Mouse (Mus musculus): ENCODE measurements at regions not wholly inside any gene's neighbourhood (a gene's known extent, or its start where the extent isn't known, plus 50 kb on each side); places are given as distances from the start of the nearest gene placed in this dataset.

GRCm38 (mm10) chr15:5414401-5414800 is 170.4 kb upstream of the Ptger4 start:
- no peak for DNase-seq (ENCODE audit: low spot score in 2 of 2)

DNA sequence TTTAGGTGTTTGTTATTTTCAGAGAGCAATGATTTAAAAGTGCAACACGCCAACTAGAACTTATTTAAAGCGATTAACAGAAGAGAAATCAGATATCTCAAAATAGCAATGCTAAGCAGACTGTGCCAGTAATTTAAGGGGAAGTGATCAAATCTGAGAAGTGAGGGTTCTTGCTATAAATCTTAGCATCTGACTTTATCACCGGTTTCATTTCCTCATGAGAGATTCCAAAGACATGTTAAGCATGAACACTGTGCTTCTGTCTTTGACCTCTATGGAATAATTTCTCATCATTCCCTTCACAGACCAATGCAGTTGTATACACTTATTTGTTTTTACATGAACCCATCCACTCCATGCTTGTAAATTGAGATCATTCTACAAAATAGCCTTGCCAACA is 172.0 kb upstream of the Ptger4 start:
- no peak for DNase-seq (ENCODE audit: low spot score in 2 of 2)

GRCm38 (mm10) chr15:5426641-5427040 is 182.7 kb upstream of the Ptger4 start:
- DNase-seq (ENCODE audit: low spot score in 2 of 2) = no peak

DNA sequence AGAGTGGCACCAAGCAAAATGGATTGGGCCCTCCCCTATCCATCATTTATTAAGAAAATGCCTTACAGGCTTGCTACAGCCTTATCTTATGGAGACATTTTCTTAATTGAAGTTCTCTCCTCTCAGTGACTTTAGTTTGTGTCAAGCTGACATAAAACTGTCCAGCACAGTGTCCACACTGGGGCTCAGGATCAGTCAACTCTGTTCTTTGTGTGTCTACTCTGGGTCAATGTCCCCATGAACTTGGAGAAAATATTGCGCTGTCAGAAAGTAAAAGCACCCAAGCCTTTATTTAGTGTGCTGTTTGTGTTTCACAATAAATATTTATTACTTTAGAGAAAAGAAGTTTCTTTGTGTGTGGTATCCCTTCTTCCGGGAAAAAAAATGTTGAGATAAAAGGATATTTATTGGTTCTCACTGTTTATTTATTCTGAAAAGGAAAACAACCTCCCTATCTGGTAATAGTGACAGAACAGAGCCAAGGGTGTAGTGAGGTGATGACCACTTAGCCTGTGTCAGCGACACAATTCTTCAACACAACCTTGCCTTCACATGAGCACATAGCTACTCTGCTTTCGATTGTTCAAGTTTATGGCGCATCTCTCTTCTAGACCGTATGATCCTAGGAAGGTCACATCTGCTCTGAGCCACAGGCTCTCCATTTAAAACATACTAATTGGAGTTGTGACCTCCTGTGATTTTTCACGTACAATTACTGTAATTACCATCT is 183.5 kb upstream of the Ptger4 start:
- DNase-seq (ENCODE audit: low spot score in 2 of 2) = no peak

DNA sequence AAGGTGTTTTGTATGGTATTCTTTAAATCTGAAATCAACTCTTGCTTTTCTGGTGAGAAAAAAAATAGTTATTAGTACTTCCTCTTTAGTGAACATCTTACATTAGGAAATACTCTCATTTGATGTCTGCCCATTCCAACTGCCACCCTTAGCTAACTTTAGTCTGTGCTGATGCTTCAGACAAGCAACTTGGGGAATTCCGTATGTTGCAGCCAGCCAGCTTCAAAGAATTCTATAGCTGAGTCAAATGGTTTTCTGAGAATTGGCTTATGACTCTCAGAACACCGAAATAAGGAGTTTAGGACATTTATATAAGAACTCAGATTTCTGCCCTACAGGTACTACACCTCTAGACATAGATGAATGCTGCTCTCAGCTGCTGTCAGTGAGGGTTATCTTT is 188.0 kb upstream of the Ptger4 start:
- DNase-seq (ENCODE audit: low spot score in 2 of 2) = no peak

GRCm38 (mm10) chr15:5437020-5437419 is 193.0 kb upstream of the Ptger4 start:
- no peak for DNase-seq (ENCODE audit: low spot score in 2 of 2)

- no peak for DNase-seq (ENCODE audit: low spot score in 2 of 2)
These were observed 202.2 kb upstream of the Ptger4 start for GRCm38 (mm10) chr15:5446040-5446755.

GRCm38 (mm10) chr15:5446756-5447314 is 202.8 kb upstream of the Ptger4 start:
- no peak for DNase-seq (ENCODE audit: low spot score in 2 of 2)

GRCm38 (mm10) chr15:5447707-5448496 is 203.9 kb upstream of the Ptger4 start:
- no peak for DNase-seq (ENCODE audit: low spot score in 2 of 2)

- no peak for DNase-seq (ENCODE audit: low spot score in 2 of 2)
These were observed 215.1 kb upstream of the Ptger4 start for GRCm38 (mm10) chr15:5459083-5459482.

DNA sequence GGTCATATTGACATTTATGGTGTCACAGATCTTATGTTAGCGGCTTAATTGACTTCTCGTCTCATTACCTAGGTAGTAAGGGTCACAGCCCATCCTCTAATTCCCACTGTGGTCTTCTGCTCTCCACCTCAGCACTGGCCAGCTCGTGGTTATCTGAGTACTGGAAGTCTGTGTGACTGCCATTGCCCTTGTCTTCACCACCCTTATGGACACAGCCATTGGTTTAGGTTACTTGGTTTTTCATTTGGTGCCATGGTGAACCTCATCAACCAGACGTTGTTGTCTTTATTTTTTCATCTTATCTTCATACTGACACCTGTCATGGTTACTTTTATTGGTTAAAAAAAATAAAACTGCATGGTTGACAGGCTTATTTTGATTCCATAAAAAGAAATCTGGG is 215.6 kb upstream of the Ptger4 start:
- no peak for DNase-seq (ENCODE audit: low spot score in 2 of 2)

DNA sequence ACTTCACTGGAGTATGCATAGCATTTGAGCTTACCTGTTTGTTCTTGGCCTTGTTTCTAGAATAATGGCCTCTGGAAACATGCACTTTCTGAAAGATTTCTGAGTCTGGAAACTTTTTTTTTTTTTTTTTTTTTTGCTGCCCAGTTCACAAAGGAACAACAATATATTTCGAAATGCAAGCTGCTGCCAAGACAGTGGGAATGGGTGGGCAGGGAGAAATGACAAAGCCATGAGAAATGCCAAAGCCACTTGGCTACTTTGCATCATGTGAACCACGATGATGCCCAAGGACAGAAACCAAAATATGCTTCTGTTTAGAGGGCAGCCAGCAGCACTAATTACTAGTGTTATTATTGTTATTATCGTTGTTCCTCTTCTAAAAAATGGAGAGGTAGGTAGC is 218.7 kb upstream of the Ptger4 start:
- no peak for DNase-seq (ENCODE audit: low spot score in 2 of 2)

- DNase-seq (ENCODE audit: low spot score in 2 of 2) = no peak
These were observed 220.7 kb upstream of the Ptger4 start for GRCm38 (mm10) chr15:5464732-5465131.

DNA sequence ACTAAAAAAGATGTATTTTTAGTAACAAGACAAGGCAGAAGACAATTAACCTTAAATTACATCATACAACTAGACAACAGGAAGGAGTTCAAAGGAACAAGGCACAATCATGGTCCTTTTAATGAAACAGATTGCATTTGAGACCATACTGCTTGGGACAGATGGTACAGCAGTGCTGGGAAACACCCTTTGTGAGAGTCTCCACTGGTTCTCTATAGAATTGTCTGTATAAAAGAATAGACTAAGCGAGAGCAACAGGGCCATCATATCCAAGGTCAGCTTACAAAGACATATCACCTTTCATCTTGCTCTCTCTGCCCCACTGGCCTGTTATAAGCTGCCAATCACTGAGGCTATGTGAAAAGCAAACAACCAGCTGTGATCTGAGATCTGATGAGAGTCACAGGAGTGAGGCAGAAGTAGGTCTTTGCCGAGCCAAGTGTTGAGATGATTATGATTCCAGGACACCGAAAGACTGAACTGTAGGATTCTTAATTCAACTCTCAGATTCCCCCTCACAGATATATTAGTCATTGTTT is 224.6 kb upstream of the Ptger4 start:
- no peak for DNase-seq (ENCODE audit: low spot score in 2 of 2)

DNA sequence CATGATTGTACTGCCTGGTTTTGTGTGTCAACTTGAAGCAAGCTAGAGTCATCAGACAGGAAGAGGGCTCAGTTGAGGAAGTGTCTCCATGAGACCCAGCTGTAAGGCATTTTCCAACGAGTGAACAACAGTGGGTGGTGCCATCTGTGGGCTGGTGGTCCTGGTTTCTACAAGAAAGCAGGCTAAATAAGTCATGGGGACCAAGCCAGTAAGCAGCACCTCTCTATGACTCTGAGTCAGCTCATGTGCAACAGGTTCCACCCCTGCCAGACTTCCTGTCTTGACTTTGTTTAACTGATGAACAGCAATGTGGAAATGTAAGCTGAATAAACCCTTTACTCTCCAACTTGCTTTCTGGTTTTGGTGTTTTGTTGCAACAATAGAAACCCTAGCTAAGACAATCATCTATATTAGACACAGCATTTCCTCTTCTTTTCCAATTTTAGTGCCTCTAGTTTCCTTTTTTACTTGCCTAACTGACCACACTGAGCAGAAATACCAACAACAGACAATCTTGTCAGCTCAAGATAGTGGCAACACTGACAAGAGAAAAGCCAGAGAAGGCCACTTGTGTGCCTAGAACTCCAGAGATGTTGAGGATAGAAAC is 231.5 kb upstream of the Ptger4 start:
- DNase-seq (ENCODE audit: low spot score in 2 of 2) = no peak

DNA sequence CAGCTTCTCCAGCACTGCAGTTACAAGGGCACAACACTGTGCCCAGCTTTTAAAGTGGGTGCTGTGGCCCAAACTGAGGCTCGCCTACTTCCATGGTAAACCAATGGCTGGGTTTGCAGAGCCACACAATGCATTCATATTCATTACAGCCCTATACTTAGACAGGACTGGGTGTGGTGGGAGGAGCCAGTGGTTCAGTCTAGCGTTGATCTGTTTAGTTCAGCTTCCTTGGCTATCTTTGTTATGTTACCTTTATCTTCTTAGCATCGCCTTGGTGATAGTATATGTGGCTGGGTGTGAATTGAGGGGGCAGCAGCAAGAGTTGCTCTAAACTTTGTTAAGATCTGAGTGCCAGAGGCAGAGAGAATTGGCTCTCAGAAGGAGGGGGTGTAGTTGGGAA is 249.3 kb upstream of the Ptger4 start:
- no peak for DNase-seq (ENCODE audit: low spot score in 2 of 2)

GRCm38 (mm10) chr15:5495187-5495849 is 251.3 kb upstream of the Ptger4 start:
- DNase-seq (ENCODE audit: low spot score in 2 of 2) = no peak

- no peak for DNase-seq (ENCODE audit: low spot score in 2 of 2)
These were observed 252.0 kb upstream of the Ptger4 start for GRCm38 (mm10) chr15:5495954-5496353.

GRCm38 (mm10) chr15:5504502-5504901 is 260.5 kb upstream of the Ptger4 start:
- no peak for DNase-seq (ENCODE audit: low spot score in 2 of 2)

DNA sequence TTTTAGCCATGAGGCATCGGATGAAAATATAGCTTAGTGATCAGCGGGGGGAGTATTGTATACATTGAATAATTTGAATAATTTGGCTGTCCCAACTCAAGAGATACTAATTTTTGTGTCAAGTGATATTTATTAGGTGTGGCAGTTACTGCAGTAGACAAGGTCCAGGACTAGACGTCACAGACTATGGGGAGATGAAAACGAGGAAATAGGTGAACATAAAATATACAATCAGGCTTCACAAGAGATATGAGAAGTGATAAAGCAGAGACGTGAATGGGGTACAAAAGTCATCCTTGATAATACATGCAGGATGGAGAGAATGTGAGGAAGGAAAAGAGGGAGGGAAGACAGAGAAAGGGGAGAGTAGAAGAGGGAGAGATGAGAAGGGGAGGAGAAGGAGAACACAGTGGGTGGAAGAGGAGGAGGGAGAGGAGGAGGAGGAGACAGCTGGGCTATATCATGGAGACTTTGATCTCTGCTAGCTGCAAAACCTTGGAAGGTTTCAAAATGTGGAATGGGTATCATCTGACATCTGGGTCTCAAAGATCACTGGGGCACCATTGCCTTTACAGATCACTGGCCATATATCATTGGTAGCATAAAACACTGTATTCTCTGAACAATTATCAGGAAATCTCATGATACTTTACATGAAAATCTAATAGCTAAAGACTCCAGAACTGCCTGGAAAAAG is 263.0 kb upstream of the Ptger4 start:
- no peak for DNase-seq (ENCODE audit: low spot score in 2 of 2)
